Mouse (Mus musculus): Measurements from ENCODE around the gene Plcl2. TPM values are rescaled to one million over a fixed set of nuclear protein-coding genes. Genes with fewer than 3 reads are reported as not detected.
"Not testable (repeated sequence)": the region's sequence is repeated elsewhere in the genome, so short reads cannot be mapped to it uniquely, and the experiment has no call there.

Gene Plcl2
- polyA plus RNA-seq, 1 experiment = 2.9 TPM

GRCm38 (mm10) chr17:50641076-50641610 is 131.9 kb downstream of the Plcl2 start:
- H3K9me3 ChIP-seq (replicated peaks; ENCODE audit: control insufficient read depth, insufficient read depth, low read length, poor library complexity, severe bottlenecking) = no peaks in the 10 kb centered on the region
- TF ChIP-seq POLR2A (IDR thresholded peaks at IDR 0.05; ENCODE audit: insufficient read depth, low read length) = no peak
- TF ChIP-seq CTCF (IDR thresholded peaks at IDR 0.05; ENCODE audit: low read depth, low read length) = no peak
- no peak for TF ChIP-seq EP300 (IDR thresholded peaks at IDR 0.05; ENCODE audit: insufficient read depth, low read depth, low read length)
- no peak overlapping the region for H3K4me3 ChIP-seq (ENCODE audit: low read depth, low read length)
- H3K9ac ChIP-seq (ENCODE audit: low read depth, poor library complexity, severe bottlenecking) = no peak overlapping the region
- no peaks in the 10 kb centered on the region for H3K4me1 ChIP-seq (ENCODE audit: control insufficient read depth, insufficient read depth, low read length)
- no peaks in the 10 kb centered on the region for H3K36me3 ChIP-seq (ENCODE audit: control insufficient read depth, insufficient read depth, low read length, poor library complexity, severe bottlenecking)
- no peak overlapping the region for H3K27ac ChIP-seq (ENCODE audit: insufficient read depth, low read length)
- H3K27me3 ChIP-seq (ENCODE audit: control insufficient read depth, insufficient read depth, low read length, poor library complexity, severe bottlenecking) = no peaks in the 10 kb centered on the region

GRCm38 (mm10) chr17:50641879-50642278 is 132.7 kb downstream of the Plcl2 start:
- H3K4me3 ChIP-seq (ENCODE audit: low read depth, low read length) = no peak overlapping the region
- H3K4me1 ChIP-seq (ENCODE audit: control insufficient read depth, insufficient read depth, low read length) = no peaks in the 10 kb centered on the region
- no peaks in the 10 kb centered on the region for H3K27me3 ChIP-seq (ENCODE audit: control insufficient read depth, insufficient read depth, low read length, poor library complexity, severe bottlenecking)
- H3K9me3 ChIP-seq (replicated peaks; ENCODE audit: control insufficient read depth, insufficient read depth, low read length, poor library complexity, severe bottlenecking) = no peaks in the 10 kb centered on the region; the same call in 1 of the 2 replicates
- no peak overlapping the region for H3K27ac ChIP-seq (ENCODE audit: insufficient read depth, low read length)
- TF ChIP-seq CTCF (IDR thresholded peaks at IDR 0.05; ENCODE audit: low read depth, low read length) (no peak), EP300 (IDR thresholded peaks at IDR 0.05; ENCODE audit: insufficient read depth, low read depth, low read length) (no peak), POLR2A (IDR thresholded peaks at IDR 0.05; ENCODE audit: insufficient read depth, low read length) (no peak)
- no peaks in the 10 kb centered on the region for H3K36me3 ChIP-seq (ENCODE audit: control insufficient read depth, insufficient read depth, low read length, poor library complexity, severe bottlenecking)
- no peak overlapping the region for H3K9ac ChIP-seq (ENCODE audit: low read depth, poor library complexity, severe bottlenecking)

- TF ChIP-seq POLR2A (IDR thresholded peaks at IDR 0.05; ENCODE audit: insufficient read depth, low read length) (no peak), CTCF (IDR thresholded peaks at IDR 0.05; ENCODE audit: low read depth, low read length) (no peak), EP300 (IDR thresholded peaks at IDR 0.05; ENCODE audit: insufficient read depth, low read depth, low read length) (no peak)
- Histone ChIP-seq H3K9ac (ENCODE audit: low read depth, poor library complexity, severe bottlenecking) (no peak overlapping the region), H3K27me3 (ENCODE audit: control insufficient read depth, insufficient read depth, low read length, poor library complexity, severe bottlenecking) (no peaks in the 10 kb centered on the region), H3K36me3 (ENCODE audit: control insufficient read depth, insufficient read depth, low read length, poor library complexity, severe bottlenecking) (no peaks in the 10 kb centered on the region), H3K9me3 (replicated peaks; ENCODE audit: control insufficient read depth, insufficient read depth, low read length, poor library complexity, severe bottlenecking) (peaks cover 7% of the 10 kb centered on the region), H3K27ac (ENCODE audit: insufficient read depth, low read length) (no peak overlapping the region), H3K4me3 (ENCODE audit: low read depth, low read length) (no peak overlapping the region), H3K4me1 (ENCODE audit: control insufficient read depth, insufficient read depth, low read length) (no peaks in the 10 kb centered on the region)
Measured at GRCm38 (mm10) chr17:50643356-50643755, 134.2 kb downstream of the Plcl2 start.

- H3K4me1 ChIP-seq (ENCODE audit: control insufficient read depth, insufficient read depth, low read length) = no peaks in the 10 kb centered on the region
- H3K9me3 ChIP-seq (replicated peaks; ENCODE audit: control insufficient read depth, insufficient read depth, low read length, poor library complexity, severe bottlenecking) = peaks cover 8% of the 10 kb centered on the region
- H3K27me3 ChIP-seq (ENCODE audit: control insufficient read depth, insufficient read depth, low read length, poor library complexity, severe bottlenecking) = no peaks in the 10 kb centered on the region
- H3K9ac ChIP-seq (ENCODE audit: low read depth, poor library complexity, severe bottlenecking) = no peak overlapping the region
- no peak overlapping the region for H3K4me3 ChIP-seq (ENCODE audit: low read depth, low read length)
- TF ChIP-seq POLR2A (IDR thresholded peaks at IDR 0.05; ENCODE audit: insufficient read depth, low read length) (no peak), CTCF (IDR thresholded peaks at IDR 0.05; ENCODE audit: low read depth, low read length) (no peak), EP300 (IDR thresholded peaks at IDR 0.05; ENCODE audit: insufficient read depth, low read depth, low read length) (no peak)
- no peak overlapping the region for H3K27ac ChIP-seq (ENCODE audit: insufficient read depth, low read length)
- H3K36me3 ChIP-seq (ENCODE audit: control insufficient read depth, insufficient read depth, low read length, poor library complexity, severe bottlenecking) = no peaks in the 10 kb centered on the region
Measured at GRCm38 (mm10) chr17:50643989-50644388, 134.8 kb downstream of the Plcl2 start.

- H3K27me3 ChIP-seq (ENCODE audit: control insufficient read depth, insufficient read depth, low read length, poor library complexity, severe bottlenecking); H3K4me3 ChIP-seq (ENCODE audit: low read depth, low read length); H3K9ac ChIP-seq (ENCODE audit: low read depth, poor library complexity, severe bottlenecking); H3K4me1 ChIP-seq (ENCODE audit: control insufficient read depth, insufficient read depth, low read length); H3K27ac ChIP-seq (ENCODE audit: insufficient read depth, low read length); H3K36me3 ChIP-seq (ENCODE audit: control insufficient read depth, insufficient read depth, low read length, poor library complexity, severe bottlenecking): not testable (repeated sequence)
- peaks cover 12% of the 10 kb centered on the region for H3K9me3 ChIP-seq (replicated peaks; ENCODE audit: control insufficient read depth, insufficient read depth, low read length, poor library complexity, severe bottlenecking)
Measured at GRCm38 (mm10) chr17:50648141-50648540, 138.9 kb downstream of the Plcl2 start.

- TF ChIP-seq POLR2A (IDR thresholded peaks at IDR 0.05; ENCODE audit: insufficient read depth, low read length) = no peak
- TF ChIP-seq EP300 (IDR thresholded peaks at IDR 0.05; ENCODE audit: insufficient read depth, low read depth, low read length) = no peak
- TF ChIP-seq CTCF (IDR thresholded peaks at IDR 0.05; ENCODE audit: low read depth, low read length) = no peak
- Histone ChIP-seq H3K9ac (ENCODE audit: low read depth, poor library complexity, severe bottlenecking) (no peak overlapping the region), H3K9me3 (replicated peaks; ENCODE audit: control insufficient read depth, insufficient read depth, low read length, poor library complexity, severe bottlenecking) (peaks cover 12% of the 10 kb centered on the region), H3K4me1 (ENCODE audit: control insufficient read depth, insufficient read depth, low read length) (no peaks in the 10 kb centered on the region), H3K27ac (ENCODE audit: insufficient read depth, low read length) (no peak overlapping the region), H3K27me3 (ENCODE audit: control insufficient read depth, insufficient read depth, low read length, poor library complexity, severe bottlenecking) (no peaks in the 10 kb centered on the region), H3K4me3 (ENCODE audit: low read depth, low read length) (no peak overlapping the region), H3K36me3 (ENCODE audit: control insufficient read depth, insufficient read depth, low read length, poor library complexity, severe bottlenecking) (no peaks in the 10 kb centered on the region)
Measured at GRCm38 (mm10) chr17:50648757-50649419, 139.7 kb downstream of the Plcl2 start.
